Mouse (Mus musculus): ENCODE measurements around the gene Adora3.

The Adora3 gene

GRCm38 (mm10) chr3:105933926-105934325 is 63.3 kb downstream of the Adora3 start:
- DNase-seq (ENCODE audit: low spot score), result no peak

GRCm38 (mm10) chr3:105935033-105935432 is 64.4 kb downstream of the Adora3 start:
- DNase-seq (ENCODE audit: low spot score), result peak; percentile 66

DNA sequence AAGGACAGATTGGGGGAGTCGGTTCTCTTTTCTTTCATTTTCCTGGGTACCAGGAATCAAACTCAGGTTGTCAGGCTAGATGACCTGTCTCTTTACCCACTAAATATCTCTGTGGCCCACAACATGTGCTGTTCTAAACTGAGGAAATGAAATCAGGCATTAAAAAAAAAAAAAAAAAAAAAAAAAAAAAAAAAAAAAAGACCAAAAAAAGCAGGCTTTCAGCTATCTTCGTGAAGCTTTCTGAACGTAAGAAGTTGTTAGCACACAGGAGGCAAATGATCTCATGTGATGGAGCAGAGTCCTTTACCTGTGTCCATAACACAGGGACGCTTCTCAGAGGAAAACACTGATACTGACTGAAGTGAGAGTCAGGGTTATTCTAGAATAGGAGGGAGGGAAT is 65.5 kb downstream of the Adora3 start:
- no peak for DNase-seq (ENCODE audit: low spot score)

DNA sequence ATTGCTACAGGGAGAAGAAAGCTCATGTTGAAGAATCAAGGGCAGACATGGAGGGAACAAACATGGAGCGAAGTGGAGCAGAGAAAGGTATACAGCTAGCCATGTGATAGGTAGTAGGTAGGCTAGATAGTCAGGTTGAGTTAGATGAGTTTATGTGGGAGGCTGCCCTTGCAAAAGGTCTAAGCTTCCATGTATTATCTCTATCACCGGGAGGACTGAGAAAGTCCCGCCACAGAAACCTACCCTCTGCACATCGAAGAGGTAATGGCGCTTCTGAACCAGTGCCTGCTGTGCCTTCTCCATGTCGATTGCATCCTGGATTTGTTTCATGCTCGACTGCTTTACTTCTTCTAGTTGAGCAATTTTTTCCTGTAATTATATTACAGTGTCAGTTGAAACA is 80.7 kb downstream of the Adora3 start:
- no peak for DNase-seq (ENCODE audit: low spot score)

DNA sequence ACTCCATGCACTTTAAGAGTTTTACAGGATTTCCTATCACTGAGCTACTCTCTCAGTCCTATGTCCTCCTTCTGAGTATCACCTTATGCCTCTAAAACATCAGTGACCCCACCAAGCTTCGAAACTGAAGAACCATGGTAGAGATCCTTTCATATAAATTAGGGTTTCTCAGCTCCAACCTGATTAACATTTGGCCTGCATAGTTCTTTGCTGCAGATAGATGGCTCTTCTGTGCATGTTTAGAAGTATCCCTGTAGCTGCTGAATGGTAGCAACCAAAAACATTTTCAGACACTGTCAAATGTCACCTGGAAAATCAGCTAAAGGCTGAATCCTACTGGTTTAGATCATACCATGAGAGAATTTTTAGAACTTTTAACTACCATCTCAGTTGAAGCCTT is 86.6 kb downstream of the Adora3 start:
- DNase-seq (ENCODE audit: low spot score), result no peak

DNA sequence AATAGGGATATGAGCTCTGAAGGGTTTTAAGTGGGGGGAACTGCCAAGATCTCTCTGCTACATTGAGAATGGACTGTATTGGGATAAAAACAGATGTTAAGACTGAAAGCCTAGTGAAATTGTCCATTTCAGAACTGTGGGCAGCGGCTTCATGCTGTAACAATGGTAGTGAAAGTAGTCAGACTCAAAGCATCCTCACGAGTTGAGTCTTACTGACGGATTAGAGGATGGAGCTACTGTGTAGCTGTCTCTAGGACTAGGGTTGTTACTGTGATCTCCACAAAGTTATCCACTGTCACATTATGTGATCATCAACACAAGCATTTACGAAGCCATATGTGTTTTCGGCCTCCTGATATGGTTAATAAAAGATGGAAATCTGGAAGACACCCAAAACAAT is 87.5 kb downstream of the Adora3 start:
- no peak for DNase-seq (ENCODE audit: low spot score)
